Mouse (Mus musculus) lung, adult 2 months (tissue): ENCODE measurements around the gene Prkcsh. TPM values are rescaled to one million over a fixed set of nuclear protein-coding genes. Genes with fewer than 3 reads are reported as not detected.

Experiments used
- DNase-seq: peaks from one replicate; pipeline ENCODE4 v3.0.0; 2022
- H3K4me1 ChIP-seq: fragments of 200-500 bp; 2 replicates; pipeline ENCODE4 v1.6.1; 2011; ENCODE audit warnings: low read length; ENCODE audit not compliant: control insufficient read depth, insufficient read depth
- H3K4me3 ChIP-seq: fragments of 200-500 bp; replicated peaks from 2 replicates; pipeline ENCODE3; 2011; ENCODE audit warnings: low read depth, mild to moderate bottlenecking, control low read depth, low read length; ENCODE audit errors: extremely low read depth
- CTCF ChIP-seq: fragments of 200-500 bp; IDR thresholded peaks from 2 replicates; pipeline ENCODE4 v1.5.1; 2011; ENCODE audit warnings: mild to moderate bottlenecking, low read length, control low read depth; ENCODE audit not compliant: insufficient read depth
- POLR2A ChIP-seq: fragments of 200-500 bp; IDR thresholded peaks from 2 replicates; pipeline ENCODE4 v1.6.1; 2011; ENCODE audit warnings: low read depth, mild to moderate bottlenecking, control low read depth, low read length, borderline replicate concordance; ENCODE audit errors: extremely low read depth
- WGBS: fragments of 180-500 bp; shearing (Covaris S2); methylation state at CpG from one replicate; pipeline ENCODE4 v1.1.7; 2018; 5-methylcytosine and 5-hydroxymethylcytosine counted together
- polyA plus RNA-seq: library from polyadenylated mRNA; depleted of rRNA; stranded (reverse); fragments of >200 nt; gene quantifications from 2 replicates; pipeline ENCODE4 v1.2.3, GENCODE M21; 2012

Prkcsh gene
- polyA plus RNA-seq, 1 experiment: 58.0 TPM

GRCm38 (mm10) chr9:22037826-22038225 lies 35.2 kb downstream of the Prkcsh start:
- TF ChIP-seq CTCF: no peak
- no peak for TF ChIP-seq POLR2A
- Histone ChIP-seq H3K4me1 (no peaks in the 10 kb centered on the region), H3K4me3 (no peak overlapping the region)
- DNase-seq: no peak
- 54% methylated on average over 10 of the region's 10 CpGs for WGBS

- TF ChIP-seq POLR2A (no peak), CTCF (no peak)
- no peak for DNase-seq
- 54% methylated on average over 2 of the region's 2 CpGs for WGBS
- H3K4me1 ChIP-seq: no peaks in the 10 kb centered on the region
- H3K4me3 ChIP-seq: no peak overlapping the region
Observed at GRCm38 (mm10) chr9:22041832-22042231, 39.2 kb downstream of the Prkcsh start.

GRCm38 (mm10) chr9:22047329-22047728 lies 44.7 kb downstream of the Prkcsh start:
- no peak for DNase-seq
- TF ChIP-seq CTCF (no peak), POLR2A (no peak)
- Histone ChIP-seq H3K4me1 (no peaks in the 10 kb centered on the region), H3K4me3 (no peak overlapping the region)
- 51% methylated on average over 9 of the region's 9 CpGs for WGBS

GRCm38 (mm10) chr9:22049315-22049714 lies 46.7 kb downstream of the Prkcsh start:
- WGBS: 70% methylated on average over 11 of the region's 11 CpGs
- Histone ChIP-seq H3K4me1 (peaks cover under 1% of the 10 kb centered on the region; the same call in 1 of the 2 replicates), H3K4me3 (no peak overlapping the region)
- no peak for DNase-seq
- no peak for TF ChIP-seq POLR2A
- no peak for TF ChIP-seq CTCF

- TF ChIP-seq POLR2A (no peak), CTCF (no peak)
- no peak overlapping the region for H3K4me3 ChIP-seq
- no peak for DNase-seq
- peaks cover 4% of the 10 kb centered on the region for H3K4me1 ChIP-seq
- 59% methylated on average over 4 of the region's 4 CpGs for WGBS
Observed at GRCm38 (mm10) chr9:22049721-22050270, 47.2 kb downstream of the Prkcsh start.

GRCm38 (mm10) chr9:22050351-22050889 lies 47.8 kb downstream of the Prkcsh start:
- peak; percentile 29 for DNase-seq
- TF ChIP-seq CTCF (no peak), POLR2A (no peak)
- no peak overlapping the region for H3K4me3 ChIP-seq
- H3K4me1 ChIP-seq: peaks cover 4% of the 10 kb centered on the region
- WGBS: 2% methylated on average over 43 of the region's 43 CpGs

GRCm38 (mm10) chr9:22051161-22051957 lies 48.8 kb downstream of the Prkcsh start:
- Histone ChIP-seq H3K4me3 (no peak overlapping the region), H3K4me1 (peaks cover 4% of the 10 kb centered on the region)
- TF ChIP-seq POLR2A (no peak), CTCF (no peak)
- 3% methylated on average over 67 of the region's 67 CpGs for WGBS
- no peak for DNase-seq

- WGBS: 2% methylated on average over 27 of the region's 28 CpGs
- Histone ChIP-seq H3K4me1 (peaks cover 4% of the 10 kb centered on the region), H3K4me3 (no peak within 1 kb of the TSS)
- TF ChIP-seq CTCF (no peak), POLR2A (no peak)
- DNase-seq: no peak
Observed at GRCm38 (mm10) chr9:22051958-22052254, 49.3 kb downstream of the Prkcsh start, which contains the start of gene Elavl3. Gene Elavl3 (minus strand): TSS chr9:22052023.

GRCm38 (mm10) chr9:22053657-22054056 lies 51.1 kb downstream of the Prkcsh start:
- TF ChIP-seq CTCF: no peak
- no peak for TF ChIP-seq POLR2A
- WGBS: 25% methylated on average over 6 of the region's 7 CpGs
- Histone ChIP-seq H3K4me3 (no peak overlapping the region), H3K4me1 (peaks cover 4% of the 10 kb centered on the region)
- no peak for DNase-seq

- no peak; the same call in 1 of the 2 replicates for TF ChIP-seq POLR2A
- TF ChIP-seq CTCF: peak; percentile 36; the same call in 1 of the 2 replicates
- 2% methylated on average over 32 of the region's 32 CpGs for WGBS
- H3K4me3 ChIP-seq: no peak overlapping the region
- DNase-seq: peak; percentile 47
- peaks cover 4% of the 10 kb centered on the region for H3K4me1 ChIP-seq
Observed at GRCm38 (mm10) chr9:22054411-22055076, 51.9 kb downstream of the Prkcsh start.
